Mouse (Mus musculus): ENCODE results near the gene Ephb1.

The Ephb1 gene

DNA sequence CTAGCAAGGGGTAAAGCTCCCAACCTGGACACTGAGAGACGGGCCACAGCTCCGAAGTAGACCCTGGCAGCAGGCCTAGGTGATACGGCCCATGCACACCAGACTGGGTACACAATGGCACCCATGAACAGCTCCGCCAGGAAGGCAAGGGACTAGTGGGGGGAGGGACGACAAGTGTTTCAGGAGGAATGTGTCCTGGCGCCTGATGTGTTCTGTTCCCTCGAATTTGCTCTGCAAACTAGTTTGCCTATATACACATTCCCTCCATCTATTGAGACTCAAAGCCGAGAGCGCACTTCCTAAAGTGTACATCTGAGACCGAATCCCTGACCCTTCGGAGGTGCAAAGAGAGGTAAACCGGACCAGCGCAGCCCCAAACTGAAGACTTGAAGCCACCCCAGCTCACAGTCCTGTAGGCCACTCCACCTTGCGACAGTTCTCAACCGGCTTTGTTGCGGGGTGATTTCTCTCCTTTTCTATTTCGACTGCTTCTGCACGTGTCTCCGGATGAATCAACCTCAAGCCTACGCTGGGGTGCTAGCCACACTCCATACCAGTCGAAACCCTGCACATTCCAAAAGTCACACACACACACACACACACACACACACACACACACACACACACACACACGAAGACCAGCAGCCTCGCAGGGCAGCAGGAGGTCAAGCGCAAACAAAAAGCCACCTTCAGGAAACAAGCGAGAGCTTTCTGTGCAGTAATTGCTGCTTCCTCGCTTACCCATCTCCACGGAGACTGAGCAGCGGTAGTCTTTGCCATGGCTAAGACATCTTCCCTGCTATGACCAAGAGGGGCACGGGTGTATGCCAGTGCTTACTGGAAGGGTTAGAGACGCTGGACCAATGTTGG, 2.1 kb downstream of the Ephb1 start:
- no peak for DNase-seq (ENCODE audit: low read depth, low spot score)

- DNase-seq (ENCODE audit: low read depth, low spot score), result no peak
Observed at GRCm38 (mm10) chr9:102351721-102352120, 2.8 kb downstream of the Ephb1 start.

- no peak for DNase-seq (ENCODE audit: low read depth, low spot score)
Observed at GRCm38 (mm10) chr9:102351221-102351620, 3.3 kb downstream of the Ephb1 start.

DNA sequence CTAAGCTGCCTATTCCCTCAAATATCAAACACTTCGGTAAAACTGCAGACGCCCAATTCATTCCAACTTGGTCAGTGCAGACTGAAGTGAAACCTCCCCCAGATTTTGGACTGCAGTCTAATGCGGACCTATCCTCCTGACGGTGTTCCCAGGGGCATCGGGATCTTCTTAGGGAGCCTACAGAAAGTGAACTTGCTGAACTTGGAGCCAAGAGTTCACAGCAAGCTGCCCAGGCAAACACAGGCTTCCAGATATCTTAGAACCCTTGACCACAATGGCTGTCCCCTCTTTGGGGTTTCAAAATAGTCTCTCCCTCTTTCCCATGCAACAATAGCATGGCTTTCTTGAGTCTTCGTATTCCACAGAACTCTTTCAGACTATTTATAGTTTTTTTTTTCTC, 3.8 kb downstream of the Ephb1 start:
- DNase-seq (ENCODE audit: low read depth, low spot score), result no peak

DNA sequence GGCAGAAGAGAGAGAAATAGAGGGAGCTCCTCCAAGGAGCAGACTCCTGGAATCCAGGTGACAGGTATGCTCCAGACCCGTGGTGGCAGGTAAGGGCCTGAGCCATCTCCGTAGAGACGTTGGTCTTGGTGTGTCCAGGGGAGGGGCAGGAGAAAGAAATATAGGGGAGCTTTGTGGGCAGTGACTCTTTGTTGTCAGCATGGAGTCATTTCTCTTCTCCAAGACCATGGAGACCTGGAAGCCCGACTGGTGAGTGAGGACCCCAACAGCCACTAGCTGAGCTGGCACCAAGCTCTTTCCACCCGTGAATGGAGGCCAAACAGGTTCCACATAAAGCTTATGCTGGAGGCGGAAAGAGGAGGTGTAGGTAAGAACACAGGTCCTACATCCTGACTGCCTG, 4.4 kb downstream of the Ephb1 start:
- no peak for DNase-seq (ENCODE audit: low read depth, low spot score)

- DNase-seq (ENCODE audit: low read depth, low spot score), result no peak
Observed at GRCm38 (mm10) chr9:102346801-102347200, 7.7 kb downstream of the Ephb1 start.

DNA sequence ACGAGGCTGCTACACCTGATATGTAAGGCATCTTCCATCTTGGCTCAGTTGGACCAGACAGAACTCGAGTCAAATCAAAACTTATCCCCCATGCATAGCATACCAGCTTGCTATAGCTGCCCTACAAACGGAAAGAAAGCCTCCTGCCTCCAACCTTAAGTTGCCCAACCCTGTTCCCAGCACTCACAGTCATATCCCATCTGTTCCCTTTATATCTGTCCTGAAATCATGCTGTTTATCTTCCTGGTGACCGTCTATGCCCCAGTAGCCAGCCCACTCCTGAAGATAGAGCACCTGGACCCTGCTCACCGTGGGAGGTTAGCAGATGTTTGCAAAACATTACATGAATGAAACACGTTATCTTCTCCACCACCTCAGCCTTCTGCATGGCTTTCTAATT, 9.0 kb downstream of the Ephb1 start:
- DNase-seq (ENCODE audit: low read depth, low spot score), result no peak

DNA sequence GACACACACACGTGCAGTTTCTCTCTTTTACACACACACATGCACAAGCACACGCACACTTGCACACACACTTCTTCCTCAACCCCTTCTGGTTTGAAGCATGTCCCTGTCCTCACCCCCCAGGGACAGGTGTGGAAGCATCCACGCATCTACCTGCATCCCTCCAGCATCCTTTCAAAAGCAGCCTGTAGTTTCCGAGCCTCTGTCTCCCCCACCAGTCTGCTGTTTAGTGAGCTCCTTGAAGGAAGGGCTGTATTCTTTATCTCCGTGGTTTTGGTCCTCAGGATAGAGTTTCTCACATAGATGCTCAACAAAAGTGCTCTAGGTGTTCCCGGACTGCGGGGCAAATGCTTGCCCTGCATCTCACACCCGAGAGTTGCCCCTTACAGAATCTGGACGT, 9.4 kb downstream of the Ephb1 start:
- no peak for DNase-seq (ENCODE audit: low read depth, low spot score)

- DNase-seq (ENCODE audit: low read depth, low spot score), result no peak
Observed at GRCm38 (mm10) chr9:102344086-102344930, 10.2 kb downstream of the Ephb1 start.

GRCm38 (mm10) chr9:102343061-102343460, 11.4 kb downstream of the Ephb1 start:
- no peak for DNase-seq (ENCODE audit: low read depth, low spot score)

- no peak for DNase-seq (ENCODE audit: low read depth, low spot score)
Observed at GRCm38 (mm10) chr9:102342026-102342425, 12.5 kb downstream of the Ephb1 start.

DNA sequence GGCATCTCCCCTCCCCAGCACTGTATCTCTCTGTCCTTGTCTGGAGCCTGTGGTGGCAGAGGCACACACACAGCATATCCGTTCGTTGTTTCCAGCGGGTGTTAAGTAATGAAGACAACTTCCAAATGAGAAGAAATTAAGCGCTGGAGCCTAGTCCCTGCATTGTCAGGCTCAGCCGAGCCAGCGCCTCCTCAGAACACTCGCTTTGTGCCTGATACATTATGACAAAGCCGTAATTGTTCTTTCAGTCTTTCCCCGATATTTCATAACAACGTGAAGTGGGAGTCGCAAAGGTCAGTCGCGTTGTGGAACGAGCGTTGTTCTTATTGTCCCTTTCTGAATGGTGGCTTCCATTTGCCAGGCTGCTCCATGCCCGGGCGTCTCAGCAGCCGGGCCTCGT, 13.7 kb downstream of the Ephb1 start:
- no peak for DNase-seq (ENCODE audit: low read depth, low spot score)

GRCm38 (mm10) chr9:102335571-102336282, 18.8 kb downstream of the Ephb1 start:
- DNase-seq (ENCODE audit: low read depth, low spot score), result no peak

GRCm38 (mm10) chr9:102330266-102331060, 24.0 kb downstream of the Ephb1 start:
- DNase-seq (ENCODE audit: low read depth, low spot score), result no peak

DNA sequence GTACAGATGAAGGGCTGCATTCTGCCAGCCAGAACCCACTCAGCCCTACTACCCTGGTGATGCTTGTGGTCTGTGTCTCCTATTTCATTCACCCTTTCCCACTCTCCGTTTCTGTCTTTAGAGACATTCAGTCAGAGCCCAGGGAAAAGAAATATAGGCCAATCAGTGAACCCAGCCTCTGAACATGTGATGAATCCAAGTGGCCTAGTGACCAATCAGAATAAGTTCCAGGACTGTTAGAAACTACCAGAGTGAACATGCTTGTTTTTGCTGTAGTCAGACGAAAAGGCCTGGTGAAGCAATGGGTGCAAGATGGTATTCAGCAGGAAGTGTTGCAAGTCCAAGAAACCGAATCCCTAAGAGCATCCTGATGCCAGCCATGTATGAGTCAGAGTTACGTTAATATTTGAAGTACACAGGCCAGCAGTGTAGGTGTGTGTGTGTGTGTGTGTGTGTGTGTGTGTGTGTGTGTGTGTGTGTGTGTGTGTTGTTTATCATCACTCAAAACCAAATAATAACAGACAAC, 26.8 kb downstream of the Ephb1 start:
- peak; percentile 18 for DNase-seq (ENCODE audit: low read depth, low spot score)

DNA sequence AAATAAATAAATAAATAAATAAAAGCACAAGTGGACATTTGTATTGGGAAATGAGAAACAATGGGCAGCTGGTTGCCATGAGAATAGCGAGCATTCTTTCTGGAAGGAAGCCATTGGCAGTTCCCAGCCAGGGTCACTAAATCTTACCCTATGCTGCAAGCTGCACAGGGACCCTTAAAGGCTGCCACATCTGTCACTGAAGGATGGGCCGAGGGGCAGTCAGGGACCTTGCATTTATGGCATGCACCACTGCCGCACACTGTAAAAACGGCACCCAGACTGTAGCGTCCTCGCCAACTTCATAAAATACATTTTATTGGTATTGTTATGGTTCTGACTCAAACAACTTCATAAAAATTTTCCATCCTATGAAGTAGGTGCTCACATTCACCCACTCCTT, 39.1 kb downstream of the Ephb1 start:
- no peak for DNase-seq (ENCODE audit: low read depth, low spot score)

- no peak for DNase-seq (ENCODE audit: low read depth, low spot score)
Observed at GRCm38 (mm10) chr9:102314795-102315194, 39.7 kb downstream of the Ephb1 start.

- DNase-seq (ENCODE audit: low read depth, low spot score), result no peak
Observed at GRCm38 (mm10) chr9:102310431-102310830, 44.1 kb downstream of the Ephb1 start.

- no peak for DNase-seq (ENCODE audit: low read depth, low spot score)
Observed at GRCm38 (mm10) chr9:102309278-102309677, 45.2 kb downstream of the Ephb1 start.

- DNase-seq (ENCODE audit: low read depth, low spot score), result no peak
Observed at GRCm38 (mm10) chr9:102307656-102308055, 46.8 kb downstream of the Ephb1 start.

Measured in 3T3-L1 (cell line).